Mouse (Mus musculus) telencephalon, adult 2 months (tissue): ENCODE data around the gene Nid1.
"Not testable (repeated sequence)": the region's sequence is repeated elsewhere in the genome, so short reads cannot be mapped to it uniquely, and the experiment has no call there.

ENCODE experiments used
- DNase-seq: peaks from one replicate; pipeline ENCODE4 v3.0.0-alpha.2; 2011; ENCODE audit warnings: low read depth, low spot score

Gene Nid1

DNA sequence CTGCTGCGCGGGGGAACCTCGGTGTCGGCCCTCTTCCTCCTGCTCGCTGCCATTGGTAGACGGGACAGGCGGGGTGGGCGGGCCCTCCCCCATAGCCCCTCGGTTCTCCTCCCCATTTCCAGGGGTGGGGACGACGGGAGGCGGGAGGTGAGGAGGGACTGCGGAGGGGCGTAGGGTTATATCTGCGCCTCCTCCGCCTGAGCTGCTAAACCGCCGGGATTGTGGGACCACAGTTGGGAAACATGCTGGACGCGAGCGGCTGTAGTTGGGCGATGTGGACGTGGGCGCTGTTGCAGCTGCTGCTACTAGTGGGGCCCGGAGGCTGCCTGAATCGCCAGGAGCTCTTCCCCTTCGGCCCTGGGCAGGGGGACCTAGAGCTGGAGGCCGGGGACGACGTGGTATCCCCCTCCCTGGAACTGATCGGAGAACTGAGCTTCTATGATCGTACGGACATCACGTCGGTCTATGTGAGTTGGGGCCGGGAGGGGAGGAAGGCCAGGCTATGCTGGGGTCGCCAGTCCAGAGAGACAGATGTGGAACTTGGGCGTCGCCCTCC is at the start of gene Nid1:
Gene Nid1 (plus strand): TSS at position 92 of the 556 bp plus-strand sequence.
- DNase-seq: not testable (repeated sequence)

DNA sequence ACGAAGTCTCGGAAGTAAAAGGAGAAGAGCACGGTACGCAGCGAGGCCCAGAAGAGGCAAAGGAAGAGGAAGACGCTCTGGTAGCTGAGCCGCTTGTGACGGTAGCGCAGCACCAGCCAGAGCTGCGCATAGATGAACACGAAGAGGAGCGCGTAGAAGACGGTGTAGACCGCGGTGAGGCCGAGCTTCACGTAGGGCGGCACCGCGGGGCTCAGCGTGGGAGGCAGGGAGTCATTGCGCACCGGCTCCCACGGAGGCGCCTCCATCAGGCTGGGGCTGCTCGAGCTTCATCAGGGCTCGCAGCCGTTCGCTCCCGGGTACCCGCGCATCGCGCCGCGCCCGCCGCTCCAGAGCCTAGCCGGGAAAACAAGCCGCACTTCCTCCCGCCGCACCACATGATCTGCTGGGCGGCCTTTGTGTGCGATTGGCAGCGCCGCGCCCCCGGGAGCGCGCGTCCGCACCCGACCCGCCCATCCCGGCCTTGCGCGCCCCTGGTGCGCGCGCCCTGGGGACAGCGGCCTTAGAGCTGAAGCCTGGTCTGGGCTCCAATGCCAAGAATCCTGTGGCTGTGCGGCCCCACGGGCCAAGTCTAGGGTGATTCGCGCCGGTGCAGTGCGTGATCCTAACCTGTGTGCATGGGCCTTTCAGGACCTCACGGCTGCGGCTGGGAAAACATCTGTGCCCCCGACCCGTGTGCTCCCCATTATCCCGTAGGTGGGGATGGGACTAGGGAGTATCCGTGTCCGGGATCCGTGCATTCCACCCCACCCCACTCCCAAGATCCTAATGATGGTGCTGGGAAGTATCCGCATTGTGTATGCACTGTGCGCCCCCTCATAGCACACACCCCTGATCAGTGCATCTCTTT is 43.9 kb upstream of the Nid1 start, which contains the start of gene Gpr137b:
Gene Gpr137b (minus strand): TSS at position 787 of the 868 bp plus-strand sequence.
- peak; percentile 13 for DNase-seq

- peak; percentile 4 for DNase-seq
Measured at GRCm38 (mm10) chr13:13394096-13394395, 43.3 kb upstream of the Nid1 start.

GRCm38 (mm10) chr13:13400851-13401250 is 36.5 kb upstream of the Nid1 start:
- DNase-seq: not testable (repeated sequence)

- DNase-seq: not testable (repeated sequence)
Measured at GRCm38 (mm10) chr13:13402818-13403217, 34.5 kb upstream of the Nid1 start.

- not testable (repeated sequence) for DNase-seq
Measured at GRCm38 (mm10) chr13:13403366-13403765, 34.0 kb upstream of the Nid1 start.

GRCm38 (mm10) chr13:13403839-13404238 is 33.5 kb upstream of the Nid1 start:
- DNase-seq: not testable (repeated sequence)

DNA sequence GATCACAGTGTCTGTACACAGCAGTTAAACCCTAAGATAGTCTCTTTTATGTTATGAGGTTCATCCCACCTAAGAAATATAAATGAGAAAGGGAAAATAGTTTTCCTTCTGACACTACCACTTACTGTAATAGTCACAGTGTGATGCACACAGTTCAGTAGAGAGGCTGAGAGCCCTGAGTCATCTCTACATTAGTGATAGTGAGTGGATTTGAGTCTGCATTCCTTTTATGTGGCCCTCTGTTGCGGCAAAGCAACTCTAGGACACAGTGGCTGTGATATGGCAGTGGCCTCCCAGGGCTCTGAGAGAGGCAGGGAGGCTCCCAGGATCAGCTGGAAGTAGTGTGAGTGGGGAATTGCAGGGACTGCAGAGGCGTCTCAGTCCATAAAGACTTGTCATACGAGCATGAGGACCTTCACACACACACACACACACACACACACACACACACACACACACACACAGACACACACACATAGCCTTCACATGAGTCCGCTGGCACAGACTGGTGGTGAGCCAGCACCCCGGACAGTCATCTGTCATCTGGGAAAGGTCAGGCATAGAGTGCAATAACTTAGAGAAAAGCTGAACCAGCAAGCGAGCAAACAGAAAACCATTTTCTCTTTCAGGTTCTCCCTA is 32.7 kb upstream of the Nid1 start:
- DNase-seq: not testable (repeated sequence)

GRCm38 (mm10) chr13:13405511-13405910 is 31.8 kb upstream of the Nid1 start:
- DNase-seq: not testable (repeated sequence)

DNA sequence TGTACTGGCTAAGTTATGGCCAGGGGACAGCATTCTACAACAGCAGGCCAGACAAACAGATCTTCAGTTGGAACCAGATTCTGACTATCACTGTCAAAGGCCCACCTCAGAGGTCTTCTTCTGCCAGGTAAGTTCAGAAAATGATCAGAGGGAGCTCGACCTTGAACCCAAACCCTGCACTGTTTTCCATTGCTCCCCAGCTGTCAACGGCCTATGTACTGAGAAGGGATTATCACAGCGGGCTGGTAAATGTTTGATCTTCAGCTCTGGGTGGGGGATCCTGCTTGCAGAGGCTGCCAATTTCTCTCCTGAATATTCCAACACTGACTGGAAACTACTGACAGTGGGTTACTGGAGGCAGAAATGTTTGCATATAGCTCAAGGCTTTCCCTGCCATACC is 23.1 kb upstream of the Nid1 start:
- DNase-seq: no peak

GRCm38 (mm10) chr13:13415120-13416006 is 22.0 kb upstream of the Nid1 start:
- not testable (repeated sequence) for DNase-seq

DNA sequence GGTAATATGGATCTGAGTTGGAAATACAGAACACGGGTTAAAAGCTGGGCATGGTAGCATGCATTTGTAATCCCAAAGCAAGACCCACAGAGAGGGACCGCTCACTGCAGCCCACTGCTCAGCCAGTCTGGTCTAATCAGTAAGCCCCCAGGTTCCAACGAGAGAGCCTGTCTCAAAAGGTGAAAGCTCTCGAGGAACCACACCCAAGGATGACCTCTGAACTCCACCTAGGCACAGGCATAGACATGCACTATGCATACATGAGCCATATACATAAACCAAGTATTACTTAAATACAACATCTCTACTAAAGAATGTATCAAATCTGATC is 21.4 kb upstream of the Nid1 start:
- not testable (repeated sequence) for DNase-seq

- DNase-seq: not testable (repeated sequence)
Measured at GRCm38 (mm10) chr13:13418859-13419258, 18.5 kb upstream of the Nid1 start.

GRCm38 (mm10) chr13:13423301-13423700 is 14.1 kb upstream of the Nid1 start:
- DNase-seq: not testable (repeated sequence)

DNA sequence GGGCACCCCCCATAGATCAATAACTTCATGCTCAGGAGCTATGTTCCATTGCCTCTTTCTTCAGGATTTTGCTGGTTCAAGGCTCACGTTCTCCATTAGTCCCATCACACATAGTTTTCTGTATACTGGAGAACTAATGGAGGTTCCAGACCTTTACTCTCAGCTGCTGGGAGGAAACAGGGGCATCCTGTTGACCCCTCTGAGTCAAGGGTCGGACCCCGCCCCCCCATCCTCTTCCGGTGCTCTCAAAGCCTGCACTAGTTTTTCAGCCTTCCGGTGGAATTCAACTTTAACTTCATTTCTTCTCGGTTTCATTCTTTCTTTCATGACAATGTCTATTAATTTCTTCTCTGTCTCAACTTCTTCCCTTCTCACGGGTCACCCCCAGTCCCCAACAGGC is 1.2 kb upstream of the Nid1 start:
- not testable (repeated sequence) for DNase-seq

- DNase-seq: not testable (repeated sequence)
Measured at GRCm38 (mm10) chr13:13438112-13438953, 982 bp downstream of the Nid1 start.

DNA sequence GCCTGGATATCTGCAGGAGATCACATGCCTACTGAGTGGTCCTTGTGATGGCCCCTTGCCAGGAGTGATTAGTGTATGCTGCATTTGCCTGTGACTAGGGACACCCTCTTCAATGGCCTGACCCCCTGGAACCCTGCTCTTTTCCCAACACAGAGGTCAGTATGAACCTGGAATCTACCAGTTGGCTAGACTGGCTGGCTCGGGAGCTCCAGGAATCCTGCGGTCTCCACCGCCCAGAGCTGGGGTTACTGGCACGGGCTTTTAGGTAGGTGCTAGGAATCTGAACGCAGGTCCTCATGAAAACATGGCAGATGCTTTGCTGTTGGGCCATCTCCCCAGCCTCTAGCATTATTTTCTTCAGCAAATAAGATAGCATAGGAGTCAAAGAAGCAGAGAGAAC is 8.2 kb downstream of the Nid1 start:
- DNase-seq: not testable (repeated sequence)

DNA sequence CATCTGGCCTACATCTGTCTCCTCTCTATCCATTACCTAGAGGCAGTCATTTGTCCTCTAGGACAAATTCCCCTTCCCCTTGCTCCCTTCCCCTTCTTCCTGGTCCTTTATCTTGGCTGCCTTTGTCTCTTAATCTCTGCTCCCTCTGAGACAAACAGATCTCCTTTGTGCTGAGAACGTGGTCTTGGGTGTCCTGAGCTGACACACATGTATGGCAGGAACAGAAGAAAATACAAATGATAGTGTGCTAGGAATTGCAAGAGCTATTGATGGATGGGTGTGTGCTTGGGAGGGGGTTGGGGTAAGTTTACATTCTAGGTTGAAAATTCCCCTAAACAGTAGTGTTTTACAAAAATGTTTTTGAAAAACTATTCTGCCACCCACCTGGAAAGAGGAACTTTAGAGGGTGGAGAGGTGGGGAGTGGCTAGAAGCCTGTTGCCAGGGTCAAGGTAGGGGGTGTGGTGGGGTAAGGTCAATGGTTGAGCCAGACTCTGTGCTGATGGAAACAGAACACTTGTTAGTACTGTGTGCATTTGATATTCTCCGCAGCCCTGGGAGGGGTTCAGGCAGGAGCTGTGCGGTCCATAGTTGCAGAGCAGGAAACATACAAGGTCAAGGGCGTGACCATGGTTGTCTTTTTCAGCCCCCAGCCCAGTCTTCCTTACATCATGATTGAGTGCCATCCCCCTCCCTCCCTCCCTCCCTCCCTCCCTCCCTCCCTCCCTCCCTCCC is 9.5 kb downstream of the Nid1 start:
- not testable (repeated sequence) for DNase-seq

GRCm38 (mm10) chr13:13449981-13450380 is 12.6 kb downstream of the Nid1 start:
- DNase-seq: not testable (repeated sequence)

DNA sequence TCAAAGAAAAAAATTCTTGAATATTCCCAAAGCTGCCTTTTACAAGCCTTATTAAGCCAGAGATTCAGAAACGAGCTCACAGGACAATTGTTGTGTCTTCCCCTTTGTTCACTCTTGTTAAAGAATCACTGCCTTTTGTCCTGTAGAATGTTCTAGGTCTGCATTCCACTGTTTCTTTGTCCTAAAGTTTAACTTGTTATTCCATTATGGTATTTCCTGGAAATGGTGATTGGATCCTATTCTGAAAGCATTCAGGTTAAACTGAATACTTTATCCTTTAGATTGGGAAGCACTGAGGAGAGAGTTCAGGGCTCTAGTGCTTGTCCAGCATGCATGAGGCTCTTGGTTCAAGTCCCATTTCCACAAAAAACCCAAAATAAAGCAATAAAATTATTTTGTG is 13.6 kb downstream of the Nid1 start:
- not testable (repeated sequence) for DNase-seq
